Mouse (Mus musculus): ENCODE measurements at regions not wholly inside any gene's neighbourhood (a gene's known extent, or its start where the extent isn't known, plus 50 kb on each side); places are given as distances from the start of the nearest gene placed in this dataset.
"Not testable (repeated sequence)": the region's sequence is repeated elsewhere in the genome, so short reads cannot be mapped to it uniquely, and the experiment has no call there.

DNA sequence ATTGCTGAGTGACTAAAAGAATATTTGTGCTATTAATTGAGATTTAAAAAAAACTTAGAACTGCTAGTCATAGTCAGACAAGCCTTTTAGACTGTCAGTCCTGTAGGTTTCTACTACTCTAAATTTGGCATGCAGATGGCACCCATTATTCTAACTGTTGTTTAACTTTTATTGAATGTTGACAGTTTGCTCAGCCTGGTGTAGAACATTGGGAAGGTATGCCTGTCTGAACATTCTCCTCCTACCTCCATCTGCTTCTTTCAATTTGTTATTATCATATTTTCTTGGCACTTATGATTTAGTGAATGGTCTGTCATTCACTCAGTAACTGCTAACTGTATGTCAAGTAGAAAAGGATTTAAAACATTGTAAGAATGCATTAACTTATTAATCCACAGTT lies 130.9 kb downstream of the Gmnc start:
- DNase-seq, result no peak

DNA sequence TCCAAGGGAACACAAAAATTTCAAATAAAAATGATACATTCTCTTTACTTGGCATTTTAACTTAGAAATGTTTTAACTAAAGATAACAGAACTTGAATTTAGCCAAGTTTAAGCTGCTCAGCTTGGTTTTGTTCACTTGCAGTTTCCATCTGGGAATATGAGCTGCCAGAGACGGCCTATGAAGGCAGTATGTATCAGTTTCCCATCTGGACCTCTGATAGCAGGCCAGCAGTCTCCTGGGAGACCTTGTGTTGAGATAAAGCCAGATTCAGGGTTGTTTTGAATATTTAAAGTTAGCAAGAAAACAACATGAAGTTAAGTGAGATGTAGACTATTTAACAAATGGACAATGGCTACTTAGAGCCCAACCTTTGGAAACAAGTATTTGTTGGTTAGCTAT lies 142.3 kb downstream of the Gmnc start:
- no peak for DNase-seq

DNA sequence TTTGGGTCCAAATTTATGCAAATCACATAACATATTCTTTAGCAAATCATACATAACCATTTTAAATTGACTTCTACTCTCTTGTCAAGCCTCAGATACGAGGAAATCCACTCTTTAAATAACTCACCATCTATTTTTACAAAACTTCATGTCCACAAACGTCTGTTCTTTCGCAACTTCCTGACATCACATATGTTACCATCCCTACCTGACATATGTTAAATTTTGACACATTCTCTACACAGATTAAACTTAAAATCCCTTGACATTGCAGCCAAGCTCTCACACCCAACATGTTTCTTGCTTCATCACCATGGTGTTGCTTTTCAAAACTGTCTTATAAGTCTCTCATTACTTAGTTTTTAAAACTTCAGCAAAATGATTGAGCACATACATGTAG lies 164.4 kb downstream of the Gmnc start:
- DNase-seq, result no peak

DNA sequence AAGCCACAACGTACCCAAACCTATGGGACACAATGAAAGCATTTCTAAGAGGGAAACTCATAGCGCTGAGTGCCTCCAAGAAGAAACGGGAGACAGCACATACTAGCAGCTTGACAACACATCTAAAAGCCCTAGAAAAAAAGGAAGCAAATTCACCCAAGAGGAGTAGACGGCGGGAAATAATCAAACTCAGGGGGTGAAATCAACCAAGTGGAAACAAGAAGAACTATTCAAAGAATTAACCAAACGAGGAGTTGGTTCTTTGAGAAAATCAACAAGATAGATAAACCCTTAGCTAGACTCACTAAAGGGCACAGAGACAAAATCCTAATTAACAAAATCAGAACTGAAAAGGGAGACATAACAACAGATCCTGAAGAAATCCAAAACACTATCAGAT lies 180.3 kb downstream of the Gmnc start:
- DNase-seq, result not testable (repeated sequence)

DNA sequence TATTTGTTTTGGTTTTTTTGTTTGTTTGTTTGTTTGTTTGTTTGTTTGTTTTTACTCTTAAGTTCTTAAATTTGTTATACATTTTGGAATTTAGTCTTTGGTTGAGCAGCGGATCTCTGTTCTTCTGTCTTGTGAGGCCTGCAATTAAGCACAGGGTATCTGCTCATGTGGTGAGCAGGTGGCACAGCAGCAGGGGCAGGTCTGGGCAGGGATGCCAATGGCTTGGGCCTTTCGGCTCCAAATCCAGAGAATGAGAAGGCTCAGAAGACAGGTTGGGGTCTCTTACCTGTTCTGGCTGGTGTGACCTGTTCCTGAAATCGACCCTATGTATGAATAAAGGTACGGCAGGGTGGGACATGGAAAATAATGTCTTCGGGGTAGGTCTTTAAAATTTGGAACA lies 186.0 kb downstream of the Gmnc start:
- DNase-seq, result no peak

DNA sequence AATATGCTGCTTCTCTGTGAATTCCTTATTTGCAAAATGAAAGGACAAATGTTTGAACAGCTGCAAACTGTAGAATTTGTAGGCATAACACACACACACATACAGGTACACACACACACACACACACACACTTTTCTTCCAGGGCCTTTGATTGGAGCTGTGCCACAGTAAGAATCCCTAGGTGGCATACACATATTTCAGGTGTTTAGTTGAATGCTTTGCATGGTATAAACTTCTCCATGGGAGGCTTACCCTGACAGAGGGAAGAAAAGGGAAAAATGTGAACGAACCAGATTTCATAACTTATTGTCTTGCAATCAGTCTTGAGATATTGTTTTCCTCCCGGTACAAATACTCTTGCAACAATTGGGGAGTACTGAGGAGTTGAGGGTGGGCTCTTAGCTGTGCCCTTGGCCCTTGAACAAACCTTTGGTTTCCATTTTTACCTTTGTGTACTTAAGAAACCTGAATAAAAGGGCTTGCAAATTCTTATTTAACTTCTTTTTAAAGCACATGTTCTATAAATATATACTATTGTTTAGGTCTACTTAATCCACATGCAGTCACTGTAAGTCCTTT lies 204.3 kb downstream of the Gmnc start:
- DNase-seq, result no peak

DNA sequence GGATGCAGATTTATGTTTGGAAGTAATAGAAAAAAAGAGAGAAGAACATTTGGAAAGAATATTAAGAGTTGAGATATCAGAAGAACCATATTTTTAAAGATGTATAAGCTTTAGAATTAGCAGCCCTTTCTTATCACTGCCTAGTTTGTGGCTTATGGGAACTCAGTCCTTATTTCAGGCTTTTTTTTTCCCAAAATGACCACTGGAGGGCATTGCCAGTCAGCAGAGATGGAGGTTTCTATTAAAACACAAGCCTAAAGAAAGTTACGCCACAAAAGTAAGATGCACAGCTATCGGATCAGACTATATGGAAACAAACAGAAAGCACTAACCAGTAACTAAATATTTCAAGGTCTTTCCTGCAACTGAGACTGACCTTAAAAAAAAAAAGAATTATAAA lies 200.8 kb downstream of the Il1rap start:
- peak; percentile 14 for DNase-seq
